Mouse (Mus musculus): Measurements from ENCODE around the gene Prox1.

Prox1 gene

GRCm38 (mm10) chr1:190169911-190170818 is at the start of gene Prox1:
Gene Prox1, minus strand, starts transcription at chr1:190170714.
- peak; percentile 82 for DNase-seq (ENCODE audit: low spot score)

GRCm38 (mm10) chr1:190216621-190217020 is 46.1 kb upstream of the Prox1 start:
- DNase-seq (ENCODE audit: low spot score) = peak; percentile 65

GRCm38 (mm10) chr1:190214626-190215025 is 44.1 kb upstream of the Prox1 start:
- no peak for DNase-seq (ENCODE audit: low spot score)

- no peak for DNase-seq (ENCODE audit: low spot score)
Observed at GRCm38 (mm10) chr1:190213175-190213574, 42.7 kb upstream of the Prox1 start.

- no peak for DNase-seq (ENCODE audit: low spot score)
Observed at GRCm38 (mm10) chr1:190207246-190207645, 36.7 kb upstream of the Prox1 start.

- no peak for DNase-seq (ENCODE audit: low spot score)
Observed at GRCm38 (mm10) chr1:190205691-190206090, 35.2 kb upstream of the Prox1 start.

GRCm38 (mm10) chr1:190204378-190205070 is 34.0 kb upstream of the Prox1 start:
- DNase-seq (ENCODE audit: low spot score) = no peak

GRCm38 (mm10) chr1:190201696-190202095 is 31.2 kb upstream of the Prox1 start:
- DNase-seq (ENCODE audit: low spot score) = no peak

GRCm38 (mm10) chr1:190200996-190201395 is 30.5 kb upstream of the Prox1 start:
- no peak for DNase-seq (ENCODE audit: low spot score)

GRCm38 (mm10) chr1:190198247-190198646 is 27.7 kb upstream of the Prox1 start:
- DNase-seq (ENCODE audit: low spot score) = no peak

- peak; percentile 91 for DNase-seq (ENCODE audit: low spot score)
Observed at GRCm38 (mm10) chr1:190192011-190192410, 21.5 kb upstream of the Prox1 start.

- DNase-seq (ENCODE audit: low spot score) = peak; percentile 52
Observed at GRCm38 (mm10) chr1:190190231-190190965, 19.9 kb upstream of the Prox1 start.

- no peak for DNase-seq (ENCODE audit: low spot score)
Observed at GRCm38 (mm10) chr1:190189125-190189524, 18.6 kb upstream of the Prox1 start.

- DNase-seq (ENCODE audit: low spot score) = no peak
Observed at GRCm38 (mm10) chr1:190186336-190186735, 15.8 kb upstream of the Prox1 start.

GRCm38 (mm10) chr1:190185284-190185683 is 14.8 kb upstream of the Prox1 start:
- no peak for DNase-seq (ENCODE audit: low spot score)

GRCm38 (mm10) chr1:190183574-190183973 is 13.1 kb upstream of the Prox1 start:
- no peak for DNase-seq (ENCODE audit: low spot score)

GRCm38 (mm10) chr1:190181765-190182164 is 11.3 kb upstream of the Prox1 start:
- no peak for DNase-seq (ENCODE audit: low spot score)

GRCm38 (mm10) chr1:190180861-190181260 is 10.3 kb upstream of the Prox1 start:
- DNase-seq (ENCODE audit: low spot score) = no peak

GRCm38 (mm10) chr1:190176961-190177360 is 6.4 kb upstream of the Prox1 start:
- no peak for DNase-seq (ENCODE audit: low spot score)

- DNase-seq (ENCODE audit: low spot score) = no peak
Observed at GRCm38 (mm10) chr1:190174671-190175661, 4.5 kb upstream of the Prox1 start.

- peak; percentile 63 for DNase-seq (ENCODE audit: low spot score)
Observed at GRCm38 (mm10) chr1:190174231-190174630, 3.7 kb upstream of the Prox1 start.
